Mouse (Mus musculus): ENCODE measurements around the gene Dgcr2. TPM values are rescaled to one million over a fixed set of nuclear protein-coding genes. Genes with fewer than 3 reads are reported as not detected.

The Dgcr2 gene
- polyA plus RNA-seq (2012; rRNA removed) = 236 and 311 TPM in 2 replicates

DNA sequence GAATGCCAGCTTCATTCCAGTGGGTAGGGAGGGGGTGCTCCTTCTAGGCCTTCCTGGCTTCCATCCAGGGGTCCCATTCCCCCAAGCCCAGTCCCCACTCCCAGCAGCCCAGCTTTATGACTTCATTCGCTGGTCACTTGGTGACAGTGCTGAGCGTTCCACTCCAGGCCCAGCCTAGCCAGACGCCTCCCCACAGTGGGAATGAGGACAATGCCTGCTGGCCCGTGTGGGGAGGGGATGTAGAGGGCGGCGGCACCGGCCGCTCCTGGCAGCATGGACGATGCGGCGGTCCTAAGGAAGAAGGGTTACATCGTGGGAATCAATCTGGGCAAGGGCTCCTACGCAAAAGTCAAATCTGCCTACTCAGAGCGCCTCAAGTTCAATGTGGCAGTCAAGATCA, at the start of gene Dgcr2, which contains the start of gene Tssk2:
Dgcr2 (minus strand) TSS at position 101 of the 400 bp plus-strand sequence.
Tssk2 (plus strand) TSS at position 176 of the 400 bp plus-strand sequence.

DNA sequence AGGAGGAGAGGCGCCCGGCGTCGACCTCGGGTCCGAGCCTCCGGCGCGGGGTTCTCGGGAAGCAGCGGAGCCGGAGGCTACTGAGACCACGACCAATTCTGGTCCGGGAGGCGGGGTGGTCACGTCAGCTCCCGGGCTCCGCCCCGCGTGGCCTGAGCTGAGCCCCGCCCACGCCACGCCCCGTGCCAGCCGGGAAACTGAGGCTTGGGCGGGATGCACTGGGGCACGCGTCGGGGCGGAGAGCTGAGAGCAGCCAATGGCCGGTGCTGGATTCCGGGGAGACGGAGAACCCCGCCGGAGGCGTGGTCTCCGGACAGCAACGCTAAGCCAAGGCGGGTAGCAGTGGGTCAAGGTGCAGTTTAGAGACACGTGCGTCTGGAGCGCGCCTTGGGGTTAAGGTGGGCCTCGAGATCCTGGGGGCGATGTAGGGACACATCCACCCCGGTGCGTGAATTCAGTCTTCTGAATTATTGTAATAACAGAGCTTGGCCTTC, 29.8 kb upstream of the Dgcr2 start, which contains the start of gene Slc25a1:
Slc25a1 (minus strand) TSS at position 133 of the 494 bp plus-strand sequence.

DNA sequence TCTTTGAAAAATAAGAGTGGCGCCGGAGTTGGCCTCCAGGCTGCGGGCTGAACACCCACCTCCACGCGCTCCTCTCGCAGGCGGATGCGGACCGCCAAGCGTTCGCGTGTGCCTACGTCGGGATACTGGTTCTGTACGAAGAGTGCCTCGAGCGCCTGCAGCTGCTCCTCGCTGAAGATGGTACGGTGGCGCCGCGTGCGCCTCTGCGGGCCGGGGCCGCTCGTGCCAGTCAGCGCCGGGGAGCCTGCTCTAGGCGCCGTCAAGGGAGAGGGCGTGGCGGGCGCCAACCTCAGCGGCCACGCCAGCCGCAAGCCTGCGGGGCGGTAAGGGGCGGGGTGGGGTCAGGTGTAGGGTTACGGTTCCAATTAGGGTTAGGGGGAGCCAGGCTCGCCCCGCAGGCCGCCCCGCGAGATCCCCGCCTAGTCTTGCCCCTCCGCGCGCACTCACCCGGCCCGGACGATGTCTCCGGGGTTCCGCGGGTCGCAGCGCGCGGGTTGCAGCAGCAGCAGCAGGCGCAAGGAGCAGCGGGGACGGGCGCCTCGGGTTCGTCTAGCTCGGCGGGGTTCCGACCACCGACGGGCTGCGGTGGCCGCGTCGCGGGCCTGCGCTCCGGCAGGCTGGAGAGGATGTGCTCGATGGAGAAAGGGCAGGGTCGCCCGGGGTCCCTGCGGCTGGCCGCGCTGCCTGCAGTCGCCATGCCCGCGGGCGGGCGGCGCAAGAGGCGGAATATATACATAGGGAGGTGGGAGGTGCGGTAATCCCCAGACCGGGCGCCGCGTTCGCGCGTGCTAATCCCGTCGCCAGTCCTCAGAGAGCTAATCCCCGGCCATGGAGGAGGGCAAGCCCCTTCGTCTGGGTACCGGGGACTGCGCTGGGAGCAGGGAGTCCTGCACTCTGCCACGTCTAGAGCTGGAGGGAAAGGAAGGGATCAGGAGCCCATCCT, 16.2 kb upstream of the Dgcr2 start, which contains the start of gene Gsc2:
Gsc2 (minus strand) TSS at position 753 of the 943 bp plus-strand sequence.

GRCm38 (mm10) chr16:17911052-17911595, 12.8 kb upstream of the Dgcr2 start, which contains the start of gene Ess2:
TSS of gene Ess2 (minus strand) at chr16:17911348.

GRCm38 (mm10) chr16:17893923-17894322, 4.4 kb downstream of the Dgcr2 start, which contains the start of gene Tssk1:
TSS of gene Tssk1 (plus strand) at chr16:17894223.

GRCm38 (mm10) chr16:17891567-17891959, 6.8 kb downstream of the Dgcr2 start, which contains the start of gene Gm20518:
TSS of gene Gm20518 (minus strand) at chr16:17891671.

GRCm38 (mm10) chr16:17838051-17838450, 60.3 kb downstream of the Dgcr2 start, which contains the start of gene Car15:
TSS of gene Car15 (minus strand) at chr16:17838364.

DNA sequence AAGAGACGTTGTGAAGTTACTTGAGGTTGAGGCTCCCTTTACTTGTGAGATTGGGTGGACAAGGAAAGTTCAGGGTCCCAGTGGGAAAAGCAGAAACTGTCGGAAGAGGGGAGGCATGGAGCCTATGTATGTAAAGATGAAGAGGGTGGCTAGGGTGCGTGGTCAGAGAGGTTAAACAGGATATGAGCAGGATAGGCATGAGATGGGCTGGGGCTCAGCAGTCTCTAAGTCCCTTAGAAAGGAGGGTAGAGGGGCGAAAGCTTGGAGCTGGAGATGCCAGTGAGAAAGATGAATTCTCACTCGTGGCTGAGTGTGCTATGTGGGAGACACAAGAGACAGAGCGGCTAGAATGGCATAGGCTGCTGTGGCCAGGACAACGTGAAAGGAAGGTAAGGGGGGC, 65.5 kb downstream of the Dgcr2 start, which contains the start of gene B830017H08Rik:
B830017H08Rik (plus strand) TSS at position 301 of the 400 bp plus-strand sequence.

DNA sequence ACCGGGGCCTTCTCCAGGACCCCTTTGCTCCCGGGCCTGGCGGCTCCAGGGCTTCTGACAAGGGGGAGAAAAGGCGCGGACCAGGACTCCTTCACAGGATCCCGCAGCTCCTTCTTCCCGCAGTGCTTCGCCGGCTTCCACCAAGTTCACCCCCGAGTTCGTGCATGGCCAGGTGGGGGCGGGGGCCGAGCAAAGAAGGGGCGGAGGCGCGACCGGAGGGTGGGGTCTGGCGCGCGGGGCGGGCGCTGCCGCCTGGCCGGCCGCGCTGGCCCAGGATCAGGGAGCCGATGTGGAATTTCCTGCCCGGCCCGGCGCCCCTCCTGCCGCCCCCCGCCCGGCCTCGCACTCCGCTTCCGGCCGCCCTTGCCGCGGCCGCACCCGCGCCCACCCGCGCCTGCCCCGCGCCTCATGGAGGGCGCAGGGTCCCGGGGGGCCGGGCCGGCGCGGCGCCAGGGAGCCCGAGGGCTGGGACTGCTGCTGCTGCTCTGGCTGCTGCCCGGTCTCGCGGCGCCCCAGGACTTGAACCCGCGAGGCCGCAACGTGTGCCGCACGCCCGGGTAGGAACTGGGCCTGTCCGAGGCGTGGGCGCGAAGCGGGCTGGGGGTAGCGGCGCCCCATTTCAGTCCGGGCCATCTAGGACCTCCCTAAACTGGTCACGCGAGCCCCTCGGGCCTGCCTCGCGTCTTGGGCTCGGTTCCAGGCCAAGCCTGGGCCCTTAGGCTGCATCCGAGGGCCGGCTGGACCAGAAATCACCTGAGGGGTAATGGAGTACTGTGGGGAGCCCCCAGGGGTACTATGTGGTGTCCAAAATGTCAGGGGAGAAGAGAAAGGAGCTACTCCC, 101.2 kb downstream of the Dgcr2 start, which contains the start of gene Scarf2:
Scarf2 (plus strand) TSS at position 312 of the 841 bp plus-strand sequence.

Other genes starting within 250 kb of the Dgcr2 start
- 112 and 197 TPM in 2 replicates for gene Med15, start 165.7 kb downstream of the Dgcr2 start, polyA plus RNA-seq (2012; rRNA removed)
- 148 and 167 TPM in 2 replicates for gene Klhl22, start 138.9 kb downstream of the Dgcr2 start, polyA plus RNA-seq (2012; rRNA removed)
- gene Scarf2, start 101.3 kb downstream of the Dgcr2 start, polyA plus RNA-seq (2012; rRNA removed) = 189 and 286 TPM in 2 replicates
- gene B830017H08Rik, start 65.4 kb downstream of the Dgcr2 start, polyA plus RNA-seq (2012; rRNA removed) = 1.6 and 2.9 TPM in 2 replicates
- gene Car15, start 60.2 kb downstream of the Dgcr2 start, polyA plus RNA-seq (2012; rRNA removed) = 7.8 and 10.4 TPM in 2 replicates
- 1.9 and 2.4 TPM in 2 replicates for gene Gm20518, start 6.9 kb downstream of the Dgcr2 start, polyA plus RNA-seq (2012; rRNA removed)
- 0.12 TPM in 1 of 2 replicates, not detected in the other for gene Tssk1, start 4.3 kb downstream of the Dgcr2 start, polyA plus RNA-seq (2012; rRNA removed)
- gene Tssk2, start 75 bp upstream of the Dgcr2 start, polyA plus RNA-seq (2012; rRNA removed) = not detected in 2 replicates
- gene Ess2, start 12.8 kb upstream of the Dgcr2 start, polyA plus RNA-seq (2012; rRNA removed) = 26.4 and 34.9 TPM in 2 replicates
- gene Gsc2, start 16.5 kb upstream of the Dgcr2 start, polyA plus RNA-seq (2012; rRNA removed) = 0.32 TPM in 1 of 2 replicates, not detected in the other
- gene Slc25a1, start 29.7 kb upstream of the Dgcr2 start, polyA plus RNA-seq (2012; rRNA removed) = 223 and 245 TPM in 2 replicates
- gene Vpreb2, start 81.9 kb upstream of the Dgcr2 start, polyA plus RNA-seq (2012; rRNA removed) = not detected in 2 replicates
- gene Dgcr6, start 154.3 kb upstream of the Dgcr2 start, polyA plus RNA-seq (2012; rRNA removed) = 118 and 150 TPM in 2 replicates
- 32.9 and 50.5 TPM in 2 replicates for gene Prodh, start 191.6 kb upstream of the Dgcr2 start, polyA plus RNA-seq (2012; rRNA removed)
- 8.3 and 8.8 TPM in 2 replicates for gene Rtn4r, start 229.1 kb upstream of the Dgcr2 start, polyA plus RNA-seq (2012; rRNA removed)